Mouse (Mus musculus): ENCODE results near the gene Zwilch.

DNA sequence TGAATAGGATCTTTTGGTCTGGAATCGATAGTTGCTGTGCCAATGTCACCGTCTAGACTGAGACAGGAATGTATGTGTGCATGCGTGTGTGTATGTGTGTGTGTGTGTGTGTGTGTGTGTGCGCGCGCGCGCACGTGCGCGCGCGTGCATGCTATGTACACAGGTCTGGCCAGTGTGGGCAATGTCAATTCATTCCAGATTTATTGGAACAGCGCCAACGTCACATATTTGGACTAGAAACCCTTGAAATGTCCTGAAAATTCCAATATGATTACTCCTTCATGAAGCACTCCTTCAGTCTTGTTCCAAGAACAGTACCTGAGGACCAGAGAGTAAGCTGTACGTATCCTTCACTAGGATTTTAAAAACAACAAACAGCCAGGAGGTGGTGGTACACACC, 62.4 kb downstream of the Zwilch start:
- TF ChIP-seq POLR2A (IDR thresholded peaks at IDR 0.05; ENCODE audit: low read depth, low read length): no peak
- TF ChIP-seq ZMIZ1 (IDR thresholded peaks at IDR 0.05; ENCODE audit: low read depth, low read length): no peak
- no peak for TF ChIP-seq CTCF (conservative IDR thresholded peaks at IDR 0.05 in 1 of 2, IDR thresholded peaks at IDR 0.05 in 1 of 2; ENCODE audit: low read depth in 2 of 2, low read length in 2 of 2)
- no peak for TF ChIP-seq USF1 (IDR thresholded peaks at IDR 0.05; ENCODE audit: low read depth, low read length)
- no peak for TF ChIP-seq MAX (IDR thresholded peaks at IDR 0.05; ENCODE audit: low read length)
